Mouse (Mus musculus) right cerebral cortex, postnatal 36 days (tissue): ENCODE results near the gene 1110051M20Rik.
A peak's percentile ranks its signal among the peaks of the same experiment; 100 is the strongest.
"Not testable (repeated sequence)": the region's sequence is repeated elsewhere in the genome, so short reads cannot be mapped to it uniquely, and the experiment has no call there.

Experiments used
- DNase-seq, 2 experiments: peaks; one replicate each; pipeline ENCODE4 v3.0.0; 2022; ENCODE audit warnings: low spot score in 2 of 2, mixed read lengths in 1 of 2

Gene 1110051M20Rik

GRCm38 (mm10) chr2:91263692-91264660 lies 180.5 kb downstream of the 1110051M20Rik start:
- DNase-seq: no peak

- no peak for DNase-seq
Observed at GRCm38 (mm10) chr2:91259493-91259892, 185.0 kb downstream of the 1110051M20Rik start.

- no peak for DNase-seq
Observed at GRCm38 (mm10) chr2:91258830-91259229, 185.7 kb downstream of the 1110051M20Rik start.

GRCm38 (mm10) chr2:91258054-91258453 lies 186.4 kb downstream of the 1110051M20Rik start:
- DNase-seq: peak in 1 of 2 experiments; percentile 55

GRCm38 (mm10) chr2:91257126-91257980 lies 187.2 kb downstream of the 1110051M20Rik start:
- no peak for DNase-seq

- DNase-seq: no peak
Observed at GRCm38 (mm10) chr2:91256256-91257125, 188.0 kb downstream of the 1110051M20Rik start.

GRCm38 (mm10) chr2:91255661-91256150 lies 188.8 kb downstream of the 1110051M20Rik start, which contains the start of gene Pacsin3:
Gene Pacsin3 (plus strand): TSS chr2:91255954.
- peak in 1 of 2 experiments; percentile 64 for DNase-seq

- no peak for DNase-seq
Observed at GRCm38 (mm10) chr2:91254725-91255380, 189.7 kb downstream of the 1110051M20Rik start.

GRCm38 (mm10) chr2:91252512-91252911 lies 192.0 kb downstream of the 1110051M20Rik start:
- DNase-seq: no peak

GRCm38 (mm10) chr2:91252001-91252400 lies 192.5 kb downstream of the 1110051M20Rik start:
- DNase-seq: no peak

- no peak for DNase-seq
Observed at GRCm38 (mm10) chr2:91248366-91248765, 196.1 kb downstream of the 1110051M20Rik start.

- no peak for DNase-seq
Observed at GRCm38 (mm10) chr2:91244557-91245228, 199.8 kb downstream of the 1110051M20Rik start.

- peak; percentile 71 to 79 for DNase-seq
Observed at GRCm38 (mm10) chr2:91243416-91243815, 201.1 kb downstream of the 1110051M20Rik start.

GRCm38 (mm10) chr2:91242547-91242946 lies 202.0 kb downstream of the 1110051M20Rik start:
- DNase-seq: no peak

GRCm38 (mm10) chr2:91237511-91238080 lies 206.9 kb downstream of the 1110051M20Rik start:
- not testable (repeated sequence) for DNase-seq

GRCm38 (mm10) chr2:91236601-91237510 lies 207.6 kb downstream of the 1110051M20Rik start, which contains the start of gene Ddb2:
Gene Ddb2 (minus strand): TSS chr2:91236982.
- DNase-seq: peak; percentile 81 to 82

GRCm38 (mm10) chr2:91229735-91230134 lies 214.8 kb downstream of the 1110051M20Rik start:
- peak; percentile 40 to 70 for DNase-seq
